Mouse (Mus musculus) C2C12 (cell line): Measurements from ENCODE around the gene Olfr1188.

Experiments used
- CTCF ChIP-seq: IDR thresholded peaks from one replicate; pipeline ENCODE4 v1.5.1; 2011; ENCODE audit not compliant: control insufficient read depth, insufficient read depth, insufficient read length
- MAX ChIP-seq: IDR thresholded peaks from one replicate; pipeline ENCODE4 v1.6.1; 2011; ENCODE audit warnings: mild to moderate bottlenecking, control low read depth
- MYOD1 ChIP-seq: IDR thresholded peaks from one replicate; pipeline ENCODE4 v1.6.1; 2011; ENCODE audit warnings: low read depth; ENCODE audit not compliant: control insufficient read depth, insufficient read length

DNA sequence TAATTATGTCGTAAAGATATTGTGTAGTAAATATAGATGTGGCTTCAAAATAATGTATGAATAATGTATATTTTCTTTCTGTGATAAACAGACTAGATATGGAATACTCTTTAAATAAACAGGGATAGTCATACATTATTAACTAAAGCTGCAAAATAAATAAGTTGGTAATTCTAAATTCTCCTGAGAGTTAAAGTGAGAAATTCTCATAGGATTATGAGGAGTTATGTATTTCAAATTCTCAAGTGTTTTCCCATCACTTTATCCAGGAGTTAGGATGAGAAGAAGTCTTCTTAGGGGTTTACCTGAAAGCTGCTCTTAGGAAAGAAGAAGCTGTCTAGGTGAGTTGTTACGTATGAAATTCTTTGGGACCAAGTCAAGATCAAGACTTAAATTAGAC is at the start of gene Olfr1188:
- TF ChIP-seq MYOD1 (no peak), CTCF (no peak), MAX (no peak)
